ENCODE assay signal across 8 mouse cellular contexts in genomic region chr3:95231298-95232221, GRCm38 (mm10). TPM values are rescaled to one million over a fixed set of nuclear protein-coding genes. Genes with fewer than 3 reads are reported as not detected.
A peak's percentile ranks its signal among the peaks of the same experiment; 100 is the strongest.
DNase-seq lines count a peak whose midpoint lies in the region; ATAC-seq and TF ChIP-seq lines count a peak whose summit lies in the region.

TSS of gene Mllt11 (minus strand) at chr3:95232171.

- H3K9me3 ChIP-seq in ES-E14 (ENCODE audit: control insufficient read depth, insufficient read depth, low read depth, low read length): no peaks in the 10 kb centered on the region
- H3K9me3 ChIP-seq in kidney, embryonic 14.5 days (ENCODE audit: control insufficient read depth, low read length): no peaks in the 10 kb centered on the region
- H3K9me3 ChIP-seq in liver, embryonic 15.5 days (replicated peaks): no peaks in the 10 kb centered on the region
- H3K9me3 ChIP-seq in neural tube, embryonic 13.5 days: no peaks in the 10 kb centered on the region

- WGBS in kidney, embryonic 14.5 days: 61% methylated on average over 13 of the region's 13 CpGs
- WGBS in liver, embryonic 15.5 days (ENCODE audit: insufficient replicate concordance): 40% methylated on average over 13 of the region's 13 CpGs
- 78% methylated on average over 13 of the region's 13 CpGs for WGBS in neural tube, embryonic 13.5 days

- in situ Hi-C loops in ES-E14 (cut with MboI; ENCODE audit: low sequenced_read_pairs in 2 of 2, unreplicated experiment in 2 of 2): no loop called here

- H3K4me2 ChIP-seq in kidney, embryonic 14.5 days (replicated peaks; ENCODE audit: low read depth, low read length): peak within 1 kb of the TSS; percentile 90
- peak within 1 kb of the TSS; percentile 97 for H3K4me2 ChIP-seq in liver, embryonic 15.5 days
- peak within 1 kb of the TSS; percentile 76 for H3K4me2 ChIP-seq in neural tube, embryonic 13.5 days

- H3K36me3 ChIP-seq in C2C12 (ENCODE audit: control insufficient read depth, insufficient read depth) (peaks cover 47% of the 10 kb centered on the region), ES-E14 (ENCODE audit: control insufficient read depth, insufficient read depth, low read length, poor library complexity, severe bottlenecking) (peaks cover 40% of the 10 kb centered on the region)
- H3K36me3 ChIP-seq in kidney, embryonic 14.5 days (ENCODE audit: control insufficient read depth, insufficient read depth, low read length): peaks cover 49% of the 10 kb centered on the region
- peaks cover 52% of the 10 kb centered on the region for H3K36me3 ChIP-seq in liver, embryonic 15.5 days (replicated peaks)
- H3K36me3 ChIP-seq in neural tube, embryonic 13.5 days: peaks cover 52% of the 10 kb centered on the region

- TF ChIP-seq CTCF in C2C12 (IDR thresholded peaks at IDR 0.05; ENCODE audit: control insufficient read depth, insufficient read depth, insufficient read length): no peak

- ATAC-seq in kidney, embryonic 14.5 days (ENCODE audit: low FRiP score, low TSS enrichment): no peak
- 0 out of 2 replicates have a peak, but pooled peaks have one; percentile 6 for ATAC-seq in liver, embryonic 15.5 days (ENCODE audit: insufficient read depth)
- ATAC-seq in neural tube, embryonic 13.5 days (ENCODE audit: low read depth): no peak

- H3K79me3 ChIP-seq in C2C12 (ENCODE audit: low read depth): peaks cover 53% of the 10 kb centered on the region

- peak within 1 kb of the TSS; percentile 53 for H3K9ac ChIP-seq in ES-E14 (ENCODE audit: insufficient read depth, low read depth, low read length, poor library complexity, severe bottlenecking)
- peak within 1 kb of the TSS; percentile 93; the same call in 1 of the 2 replicates for H3K9ac ChIP-seq in kidney, embryonic 14.5 days (ENCODE audit: low read depth, low read length)
- peak within 1 kb of the TSS; percentile 96 for H3K9ac ChIP-seq in liver, embryonic 15.5 days
- peak within 1 kb of the TSS; percentile 95 for H3K9ac ChIP-seq in neural tube, embryonic 13.5 days

- H3ac ChIP-seq in C2C12 (ENCODE audit: control insufficient read depth, insufficient read length, low read depth): peak within 1 kb of the TSS; percentile 61

- H3K4me1 ChIP-seq in ES-E14 (ENCODE audit: control insufficient read depth in 2 of 2, insufficient read depth in 2 of 2, low read length in 2 of 2, poor library complexity in 1 of 2): peaks cover 22 to 46% of the 10 kb centered on the region in 2 experiments
- peaks cover 33% of the 10 kb centered on the region for H3K4me1 ChIP-seq in kidney, embryonic 14.5 days (ENCODE audit: control insufficient read depth, insufficient read depth, low read length)
- peaks cover 59% of the 10 kb centered on the region for H3K4me1 ChIP-seq in liver, embryonic 15.5 days (replicated peaks)
- H3K4me1 ChIP-seq in neural tube, embryonic 13.5 days (replicated peaks): peaks cover 45% of the 10 kb centered on the region

- H3K4me3 ChIP-seq in C2C12 (ENCODE audit: insufficient read depth, poor library complexity, severe bottlenecking) (peak within 1 kb of the TSS; percentile 7), ES-E14 (ENCODE audit: insufficient read depth in 1 of 2, low read depth in 1 of 2, low read length in 2 of 2, poor library complexity in 1 of 2, severe bottlenecking in 1 of 2) (peak within 1 kb of the TSS; percentile 38 to 46)
- H3K4me3 ChIP-seq in kidney, embryonic 14.5 days (ENCODE audit: low read length): peak within 1 kb of the TSS; percentile 79; the same call in 1 of the 2 replicates
- H3K4me3 ChIP-seq in liver, embryonic 15.5 days (replicated peaks): peak within 1 kb of the TSS; percentile 82
- H3K4me3 ChIP-seq in neural tube, embryonic 13.5 days: peak within 1 kb of the TSS; percentile 90

- H3K79me2 ChIP-seq in C2C12 (ENCODE audit: control insufficient read depth, insufficient read depth): peaks cover 87% of the 10 kb centered on the region

- H3K27ac ChIP-seq in ES-E14 (ENCODE audit: insufficient read depth, low read depth, low read length, poor library complexity, severe bottlenecking): peak within 1 kb of the TSS; percentile 69
- peak within 1 kb of the TSS; percentile 91 for H3K27ac ChIP-seq in kidney, embryonic 14.5 days (ENCODE audit: low read depth, low read length)
- peak within 1 kb of the TSS; percentile 91 for H3K27ac ChIP-seq in liver, embryonic 15.5 days (replicated peaks)
- peak within 1 kb of the TSS; percentile 97 for H3K27ac ChIP-seq in neural tube, embryonic 13.5 days (replicated peaks)

- no peak for DNase-seq in ES-E14 (ENCODE audit: low read depth, low spot score)
- no peak for DNase-seq in gastrocnemius, adult 18-20 months (ENCODE audit: low spot score)
- no peak for DNase-seq in right cerebral cortex, postnatal 10 days (ENCODE audit: low spot score in 2 of 2)
- no peak for DNase-seq in right cerebral cortex, postnatal 25 days

- no peaks in the 10 kb centered on the region for H3K27me3 ChIP-seq in C2C12 (ENCODE audit: control insufficient read depth, insufficient read depth, insufficient read length)
- H3K27me3 ChIP-seq in kidney, embryonic 14.5 days (ENCODE audit: control insufficient read depth, insufficient read depth, low read length): no peaks in the 10 kb centered on the region
- no peaks in the 10 kb centered on the region for H3K27me3 ChIP-seq in liver, embryonic 15.5 days
- H3K27me3 ChIP-seq in neural tube, embryonic 13.5 days: no peaks in the 10 kb centered on the region

TF ChIP-seq in C2C12, 6 proteins besides CTCF, POLR2A, EP300 and RAD21:
- TF ChIP-seq USF1 (IDR thresholded peaks at IDR 0.05; ENCODE audit: low read depth): no peak
- no peak for TF ChIP-seq MYOD1 (IDR thresholded peaks at IDR 0.05; ENCODE audit: control insufficient read depth, insufficient read length, low read depth)
- TF ChIP-seq MAX (IDR thresholded peaks at IDR 0.05): no peak
- TF ChIP-seq MYOG (IDR thresholded peaks at IDR 0.05; ENCODE audit: control insufficient read depth, extremely low read depth, insufficient read length): no peak
- TF ChIP-seq FOSL1 (IDR thresholded peaks at IDR 0.05; ENCODE audit: insufficient read depth, low read length, poor library complexity, severe bottlenecking): no peak
- no peak for TF ChIP-seq CEBPB (IDR thresholded peaks at IDR 0.05; ENCODE audit: low read depth)

TF ChIP-seq in ES-E14, 5 proteins besides CTCF, POLR2A, EP300 and RAD21:
- no peak for TF ChIP-seq CHD2 (IDR thresholded peaks at IDR 0.05; ENCODE audit: low read depth, low read length)
- no peak for TF ChIP-seq HCFC1 (IDR thresholded peaks at IDR 0.05; ENCODE audit: borderline replicate concordance, insufficient read depth, low read length)
- TF ChIP-seq ZNF384 (IDR thresholded peaks at IDR 0.05; ENCODE audit: low read depth, low read length): no peak
- no peak for TF ChIP-seq ZC3H11A (IDR thresholded peaks at IDR 0.05; ENCODE audit: borderline replicate concordance, low read depth, low read length)
- no peak for TF ChIP-seq MAFK (IDR thresholded peaks at IDR 0.05; ENCODE audit: insufficient read depth, low read depth, low read length)
TF ChIP-seq in ES-E14: peak in this region for 0.

RNA-seq across cellular contexts. Expression of gene Mllt11, which starts in this region (rescaled TPM):
- 19.6 TPM for polyA plus RNA-seq in C2C12 (2012; fragmentation: generic; extraction: Trizol)
- 5.3 and 10.1 TPM in 2 replicates for total RNA-seq in ES-E14 (2012; rRNA removed)
- 10 to 100 TPM; 69.8 to 83.1 TPM for total RNA-seq in gastrocnemius, adult 18-20 months (2021)
- 18.5 and 19.1 TPM in 2 replicates for polyA plus RNA-seq in kidney, embryonic 14.5 days (2014; fragmentation: Nextera tagmentation; extraction: Ambion mirVana)
- 2.2 and 2.7 TPM in 2 replicates for polyA plus RNA-seq in liver, embryonic 15.5 days (2015; fragmentation: Nextera tagmentation; extraction: Ambion mirVana)
- polyA plus RNA-seq in neural tube, embryonic 13.5 days (2015; fragmentation: Nextera tagmentation; extraction: Ambion mirVana): 267 and 299 TPM in 2 replicates

Comparison
In these comparisons a context has a peak if more than half of its experiments do, and no peak if none do; other contexts are left out.
1. RNA of gene Mllt11 (polyA plus RNA-seq): 267 to 299 TPM in neural tube, embryonic 13.5 days; 19.6 TPM in C2C12 (single experiment), 18.5 to 19.1 TPM in kidney, embryonic 14.5 days and 2.2 to 2.7 TPM in liver, embryonic 15.5 days; every median in the first group is over 10 times any median in the second.
2. H3K4me3 ChIP-seq: peak in every context shown above with its lines; median percentile 90 in neural tube, embryonic 13.5 days; 82 in liver, embryonic 15.5 days; 79 in kidney, embryonic 14.5 days; 42 in ES-E14; 7 in C2C12.
3. Peak in every context shown above with its lines, with median percentiles within 50 percentile points of each other: H3K27ac ChIP-seq, H3K9ac ChIP-seq and H3K4me2 ChIP-seq.